Mouse (Mus musculus) adrenal gland, adult 18-20 months (tissue): ENCODE results near the gene Sardh. TPM values are rescaled to one million over a fixed set of nuclear protein-coding genes. Genes with fewer than 3 reads are reported as not detected.
A peak's percentile ranks its signal among the peaks of the same experiment; 100 is the strongest.

Source experiments
- DNase-seq, 2 experiments: peaks; one replicate each; pipeline ENCODE4 v3.0.0; 2021 to 2022; ENCODE audit warnings: low spot score in 2 of 2
- long read RNA-seq, 2 experiments: library from polyadenylated mRNA; stranded (forward); transcript quantifications; one replicate each; pipeline ENCODE4 v2.0.0; 2021
- total RNA-seq, 2 experiments: library from RNA; stranded (reverse); gene quantifications; 1 replicate in 1 of 2; 2 replicates in 1 of 2; pipeline ENCODE4 v1.2.3; 2021

Gene Sardh
- 1 to 10 TPM; 7.0 to 9.2 TPM for total RNA-seq
- long read RNA-seq, experiment 1, full-length matches to known transcripts = 10 of 14 reads
- long read RNA-seq, experiment 1, partial matches to known transcripts = 2 of 14 reads
- long read RNA-seq, experiment 1, other reads (novel, unspliced or antisense) = 2 of 14 reads
- long read RNA-seq, experiment 2, full-length matches to known transcripts = 7 of 13 reads
- long read RNA-seq, experiment 2, partial matches to known transcripts = 2 of 13 reads
- long read RNA-seq, experiment 2, other reads (novel, unspliced or antisense) = 4 of 13 reads

GRCm38 (mm10) chr2:27248211-27248610 is at the start of gene Sardh:
TSS of gene Sardh (minus strand) at chr2:27248337.
- DNase-seq = no peak

- DNase-seq = no peak
Measured at GRCm38 (mm10) chr2:27296656-27297406, 48.7 kb upstream of the Sardh start.

GRCm38 (mm10) chr2:27294777-27295176 is 46.6 kb upstream of the Sardh start:
- no peak for DNase-seq

GRCm38 (mm10) chr2:27289019-27289418 is 40.9 kb upstream of the Sardh start:
- DNase-seq = peak; percentile 81 to 85

GRCm38 (mm10) chr2:27286971-27287710 is 39.0 kb upstream of the Sardh start:
- DNase-seq = peak in 1 of 2 experiments; percentile 27

GRCm38 (mm10) chr2:27284441-27284840 is 36.3 kb upstream of the Sardh start:
- no peak for DNase-seq

- no peak for DNase-seq
Measured at GRCm38 (mm10) chr2:27281771-27282170, 33.6 kb upstream of the Sardh start.

GRCm38 (mm10) chr2:27280920-27281611 is 32.9 kb upstream of the Sardh start:
- DNase-seq = peak; percentile 75 to 77

GRCm38 (mm10) chr2:27278859-27279258 is 30.7 kb upstream of the Sardh start:
- no peak for DNase-seq

GRCm38 (mm10) chr2:27268325-27268724 is 20.2 kb upstream of the Sardh start:
- no peak for DNase-seq

GRCm38 (mm10) chr2:27265819-27266218 is 17.7 kb upstream of the Sardh start:
- DNase-seq = no peak

GRCm38 (mm10) chr2:27262984-27263383 is 14.8 kb upstream of the Sardh start:
- no peak for DNase-seq

GRCm38 (mm10) chr2:27251434-27251833 is 3.3 kb upstream of the Sardh start:
- DNase-seq = no peak

GRCm38 (mm10) chr2:27247487-27247863 is 662 bp downstream of the Sardh start:
- no peak for DNase-seq

GRCm38 (mm10) chr2:27246712-27247486 is 1.2 kb downstream of the Sardh start:
- DNase-seq = peak; percentile 73 to 81

GRCm38 (mm10) chr2:27245947-27246346 is 2.2 kb downstream of the Sardh start:
- no peak for DNase-seq

GRCm38 (mm10) chr2:27237342-27237741 is 10.8 kb downstream of the Sardh start:
- DNase-seq = peak; percentile 73

- peak; percentile 60 to 66 for DNase-seq
Measured at GRCm38 (mm10) chr2:27235729-27236128, 12.4 kb downstream of the Sardh start.

- no peak for DNase-seq
Measured at GRCm38 (mm10) chr2:27232376-27232775, 15.8 kb downstream of the Sardh start.

- no peak for DNase-seq
Measured at GRCm38 (mm10) chr2:27229481-27230105, 18.5 kb downstream of the Sardh start.
